Mouse (Mus musculus): ENCODE measurements around the gene Lrrtm3. TPM values are rescaled to one million over a fixed set of nuclear protein-coding genes. Genes with fewer than 3 reads are reported as not detected.

Lrrtm3 gene
- polyA plus RNA-seq, 1 experiment from 2014 or later: 51.7 TPM

DNA sequence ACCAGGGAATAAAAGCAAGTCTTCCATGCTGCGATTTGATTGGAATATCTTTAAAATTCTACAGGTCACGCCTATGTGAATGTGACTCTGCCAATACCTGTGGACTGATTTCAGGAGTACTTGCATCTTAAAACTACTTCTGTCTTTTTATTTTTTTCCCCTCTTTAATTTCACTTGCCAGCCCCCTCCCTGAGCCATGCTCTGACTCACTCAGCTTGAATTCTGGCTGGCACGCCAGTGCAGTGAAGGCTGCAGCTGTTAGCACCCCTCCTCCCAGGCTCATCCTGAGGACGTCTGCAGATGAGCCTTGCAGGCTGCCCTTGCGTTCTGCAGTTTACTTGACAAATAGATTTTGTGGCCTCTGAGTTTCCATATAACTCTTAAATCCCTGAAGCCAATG is 14.1 kb downstream of the Lrrtm3 start:
- Histone ChIP-seq H3K9ac (ENCODE audit: low read depth, low read length) (no peak overlapping the region), H3K36me3 (ENCODE audit: control insufficient read depth, insufficient read depth, low read length) (no peaks in the 10 kb centered on the region), H3K4me1 (ENCODE audit: control insufficient read depth, insufficient read depth, low read length) (peaks cover 13% of the 10 kb centered on the region), H3K27ac (ENCODE audit: low read length) (no peak overlapping the region), H3K4me2 (ENCODE audit: low read length) (peak overlapping the region; percentile 41), H3K4me3 (ENCODE audit: low read depth, low read length) (no peak overlapping the region), H3K27me3 (ENCODE audit: control insufficient read depth, insufficient read depth, low read depth, low read length) (no peaks in the 10 kb centered on the region), H3K9me3 (replicated peaks; ENCODE audit: control insufficient read depth, low read length, poor library complexity, severe bottlenecking) (no peaks in the 10 kb centered on the region)
- WGBS: 35% methylated on average over 5 of the region's 5 CpGs
- ATAC-seq: peak; percentile 75

DNA sequence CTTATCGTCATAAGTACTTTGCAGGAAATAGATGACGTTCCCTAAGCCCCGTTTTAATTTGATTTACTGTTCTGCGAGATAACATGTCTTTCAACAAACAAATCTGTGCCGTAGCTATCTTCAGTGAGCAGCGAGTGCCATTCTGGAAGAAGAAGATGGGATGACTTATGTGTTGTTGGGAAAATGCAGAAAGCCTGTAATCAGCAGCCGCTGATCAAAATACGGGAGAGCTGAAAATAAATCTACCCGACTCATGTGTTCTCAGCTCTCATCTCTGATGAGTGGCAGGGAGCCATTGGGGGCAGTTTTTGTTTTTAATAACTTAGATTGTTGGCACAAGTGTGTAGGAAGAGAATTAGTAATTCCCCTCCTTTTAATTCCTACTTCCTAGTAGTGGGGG is 26.4 kb downstream of the Lrrtm3 start:
- ATAC-seq: no peak
- H3K4me1 ChIP-seq (ENCODE audit: control insufficient read depth, insufficient read depth, low read length): no peaks in the 10 kb centered on the region
- no peaks in the 10 kb centered on the region for H3K9me3 ChIP-seq (replicated peaks; ENCODE audit: control insufficient read depth, low read length, poor library complexity, severe bottlenecking)
- H3K4me3 ChIP-seq (ENCODE audit: low read depth, low read length): no peak overlapping the region
- no peaks in the 10 kb centered on the region for H3K36me3 ChIP-seq (ENCODE audit: control insufficient read depth, insufficient read depth, low read length)
- H3K9ac ChIP-seq (ENCODE audit: low read depth, low read length): no peak overlapping the region
- no peak overlapping the region for H3K4me2 ChIP-seq (ENCODE audit: low read length)
- no peaks in the 10 kb centered on the region for H3K27me3 ChIP-seq (ENCODE audit: control insufficient read depth, insufficient read depth, low read depth, low read length)
- H3K27ac ChIP-seq (ENCODE audit: low read length): no peak overlapping the region
- WGBS: 91% methylated on average over 9 of the region's 9 CpGs

DNA sequence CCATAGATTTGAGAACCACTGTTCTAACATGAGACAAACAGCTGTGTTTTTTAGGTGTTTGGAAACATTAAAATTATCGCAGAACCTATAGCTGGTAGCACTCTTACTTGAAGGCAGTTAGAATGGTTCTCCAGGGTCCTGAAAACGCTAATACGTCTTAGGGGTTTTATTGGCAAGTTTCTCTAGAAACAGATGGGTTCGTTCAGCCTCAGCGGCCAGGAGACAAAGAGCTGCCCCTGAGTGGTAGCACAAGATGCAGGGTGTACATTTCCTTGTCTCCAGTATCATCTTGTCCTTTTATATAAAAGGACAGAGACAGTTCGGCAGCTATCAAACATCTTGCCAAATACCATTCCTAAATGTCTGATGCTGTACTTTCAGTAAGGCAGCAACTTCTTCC is 40.1 kb downstream of the Lrrtm3 start:
- H3K27ac ChIP-seq (ENCODE audit: low read length): no peak overlapping the region
- no peaks in the 10 kb centered on the region for H3K27me3 ChIP-seq (ENCODE audit: control insufficient read depth, insufficient read depth, low read depth, low read length)
- no peak overlapping the region for H3K4me3 ChIP-seq (ENCODE audit: low read depth, low read length)
- H3K4me1 ChIP-seq (ENCODE audit: control insufficient read depth, insufficient read depth, low read length): no peaks in the 10 kb centered on the region
- no peaks in the 10 kb centered on the region for H3K36me3 ChIP-seq (ENCODE audit: control insufficient read depth, insufficient read depth, low read length)
- H3K9me3 ChIP-seq (replicated peaks; ENCODE audit: control insufficient read depth, low read length, poor library complexity, severe bottlenecking): no peaks in the 10 kb centered on the region
- ATAC-seq: no peak
- no peak overlapping the region for H3K9ac ChIP-seq (ENCODE audit: low read depth, low read length)
- H3K4me2 ChIP-seq (ENCODE audit: low read length): no peak overlapping the region
- WGBS: 77% methylated on average over 6 of the region's 6 CpGs

DNA sequence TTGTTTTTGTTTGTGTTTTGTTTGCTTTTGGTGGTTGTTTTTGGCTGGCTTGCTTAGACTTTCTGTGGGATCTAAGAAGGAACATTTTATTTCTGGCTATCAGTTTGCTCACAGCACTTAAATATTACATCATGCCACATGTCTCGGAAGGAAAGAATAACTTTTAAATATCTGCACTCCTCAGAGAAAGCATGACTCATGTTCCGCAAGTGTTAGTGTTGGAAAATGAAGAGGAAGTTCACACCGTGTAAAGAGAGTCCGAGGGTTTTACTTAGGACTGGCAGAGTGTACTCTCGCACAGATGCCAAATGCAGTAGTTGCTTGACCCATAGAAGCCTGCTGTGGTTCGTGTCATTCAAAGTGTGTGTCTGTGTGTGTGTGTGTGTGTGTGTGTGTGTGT is 40.9 kb downstream of the Lrrtm3 start:
- Histone ChIP-seq H3K4me3 (ENCODE audit: low read depth, low read length) (no peak overlapping the region), H3K27me3 (ENCODE audit: control insufficient read depth, insufficient read depth, low read depth, low read length) (no peaks in the 10 kb centered on the region), H3K9me3 (replicated peaks; ENCODE audit: control insufficient read depth, low read length, poor library complexity, severe bottlenecking) (no peaks in the 10 kb centered on the region), H3K36me3 (ENCODE audit: control insufficient read depth, insufficient read depth, low read length) (no peaks in the 10 kb centered on the region), H3K9ac (ENCODE audit: low read depth, low read length) (no peak overlapping the region), H3K27ac (ENCODE audit: low read length) (no peak overlapping the region), H3K4me1 (ENCODE audit: control insufficient read depth, insufficient read depth, low read length) (no peaks in the 10 kb centered on the region), H3K4me2 (ENCODE audit: low read length) (no peak overlapping the region)
- 86% methylated on average over 6 of the region's 6 CpGs for WGBS
- no peak for ATAC-seq

DNA sequence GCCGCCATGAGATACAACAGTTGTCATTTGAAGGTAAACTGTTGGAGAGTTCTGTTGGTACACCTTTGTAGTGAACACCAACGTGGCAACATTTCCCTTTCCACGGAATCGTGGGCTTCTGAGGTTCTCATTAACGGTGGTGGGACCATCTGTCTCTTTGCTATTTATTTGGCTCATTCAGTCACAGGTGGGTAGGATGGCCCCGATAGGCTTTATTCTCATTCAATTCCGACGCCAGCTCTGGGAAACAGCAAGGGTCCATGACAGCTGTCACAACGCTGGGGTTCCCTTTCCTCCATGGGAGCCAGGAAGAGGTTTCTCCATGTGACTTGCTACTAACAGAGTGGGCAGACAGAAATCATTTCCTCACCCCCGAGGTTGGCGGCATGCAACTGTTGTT is 48.2 kb downstream of the Lrrtm3 start:
- no peaks in the 10 kb centered on the region for H3K9me3 ChIP-seq (replicated peaks; ENCODE audit: control insufficient read depth, low read length, poor library complexity, severe bottlenecking)
- no peak overlapping the region for H3K4me3 ChIP-seq (ENCODE audit: low read depth, low read length)
- H3K36me3 ChIP-seq (ENCODE audit: control insufficient read depth, insufficient read depth, low read length): no peaks in the 10 kb centered on the region
- ATAC-seq: no peak
- H3K27me3 ChIP-seq (ENCODE audit: control insufficient read depth, insufficient read depth, low read depth, low read length): no peaks in the 10 kb centered on the region
- H3K27ac ChIP-seq (ENCODE audit: low read length): no peak overlapping the region
- no peak overlapping the region for H3K4me2 ChIP-seq (ENCODE audit: low read length)
- WGBS: 79% methylated on average over 11 of the region's 11 CpGs
- H3K9ac ChIP-seq (ENCODE audit: low read depth, low read length): no peak overlapping the region
- no peaks in the 10 kb centered on the region for H3K4me1 ChIP-seq (ENCODE audit: control insufficient read depth, insufficient read depth, low read length)

DNA sequence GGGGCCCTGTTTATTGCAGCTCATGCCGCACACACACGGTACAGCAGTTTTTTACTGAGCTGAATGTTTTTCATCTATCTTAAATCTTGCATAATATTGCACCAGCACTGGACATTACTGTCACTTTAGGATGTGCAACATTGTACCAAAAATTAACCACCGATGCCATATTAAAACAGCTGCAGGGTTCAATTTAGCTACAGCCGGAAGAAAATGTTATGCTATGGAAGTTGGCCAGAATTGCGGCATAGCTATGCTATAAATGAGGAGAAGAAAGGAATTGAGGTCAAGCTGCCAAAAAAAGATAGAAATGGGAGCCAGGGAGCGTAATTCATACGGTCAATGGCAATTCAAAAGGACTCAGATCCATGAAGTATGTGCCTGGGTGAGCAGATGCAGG is 48.9 kb downstream of the Lrrtm3 start:
- no peak for ATAC-seq
- Histone ChIP-seq H3K27me3 (ENCODE audit: control insufficient read depth, insufficient read depth, low read depth, low read length) (no peaks in the 10 kb centered on the region), H3K9ac (ENCODE audit: low read depth, low read length) (no peak overlapping the region)

DNA sequence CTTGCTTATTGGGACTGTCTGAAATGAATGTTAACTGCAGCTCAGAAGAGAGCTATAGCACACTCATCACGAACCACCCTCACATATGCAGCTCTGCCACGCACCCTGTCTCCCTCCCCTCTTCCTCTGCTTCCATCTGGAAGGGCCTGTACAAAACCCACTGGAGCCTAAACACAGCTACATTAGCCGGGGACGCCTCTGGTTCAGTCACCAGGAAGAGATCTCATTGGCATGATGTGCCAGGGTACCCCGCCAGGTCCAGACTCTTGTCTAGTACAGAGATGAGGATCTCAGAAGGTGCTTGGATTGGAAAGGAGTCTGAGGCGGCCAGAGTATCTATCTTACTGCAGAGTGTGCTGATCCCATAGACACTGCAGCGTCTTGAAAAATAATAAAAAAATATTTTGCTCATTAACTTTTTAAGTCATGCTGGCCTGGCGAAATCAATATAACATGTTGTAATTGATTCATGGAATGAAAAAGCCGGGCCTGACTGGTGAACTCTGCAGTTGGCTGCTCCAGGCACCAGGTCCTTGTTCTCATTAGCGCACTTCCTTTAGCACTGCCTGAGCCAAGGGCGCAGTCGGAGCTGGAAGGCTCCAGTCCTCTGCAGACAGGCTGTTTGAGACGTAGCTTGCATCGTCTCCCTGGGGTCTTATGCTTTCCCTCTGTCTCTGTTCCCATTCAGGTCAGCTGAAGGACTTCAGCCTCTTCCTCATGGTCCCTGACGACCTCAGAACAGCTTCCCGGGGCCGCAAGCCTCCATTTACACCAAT is 50.1 kb downstream of the Lrrtm3 start:
- Histone ChIP-seq H3K4me3 (ENCODE audit: low read depth, low read length) (no peak overlapping the region), H3K4me1 (ENCODE audit: control insufficient read depth, insufficient read depth, low read length) (no peaks in the 10 kb centered on the region), H3K36me3 (ENCODE audit: control insufficient read depth, insufficient read depth, low read length) (no peaks in the 10 kb centered on the region), H3K9ac (ENCODE audit: low read depth, low read length) (no peak overlapping the region), H3K27ac (ENCODE audit: low read length) (no peak overlapping the region), H3K9me3 (replicated peaks; ENCODE audit: control insufficient read depth, low read length, poor library complexity, severe bottlenecking) (no peaks in the 10 kb centered on the region), H3K27me3 (ENCODE audit: control insufficient read depth, insufficient read depth, low read depth, low read length) (no peaks in the 10 kb centered on the region), H3K4me2 (ENCODE audit: low read length) (no peak overlapping the region)
- ATAC-seq: peak; percentile 72
- WGBS: 70% methylated on average over 17 of the region's 17 CpGs

More for the DNA sequence above, 48.9 kb downstream of the Lrrtm3 start:
- WGBS: 89% methylated on average over 7 of the region's 7 CpGs
- H3K4me1 ChIP-seq (ENCODE audit: control insufficient read depth, insufficient read depth, low read length): no peaks in the 10 kb centered on the region
- no peak overlapping the region for H3K4me3 ChIP-seq (ENCODE audit: low read depth, low read length)
- no peaks in the 10 kb centered on the region for H3K9me3 ChIP-seq (replicated peaks; ENCODE audit: control insufficient read depth, low read length, poor library complexity, severe bottlenecking)
- no peak overlapping the region for H3K4me2 ChIP-seq (ENCODE audit: low read length)
- no peak overlapping the region for H3K27ac ChIP-seq (ENCODE audit: low read length)
- H3K36me3 ChIP-seq (ENCODE audit: control insufficient read depth, insufficient read depth, low read length): no peaks in the 10 kb centered on the region

DNA sequence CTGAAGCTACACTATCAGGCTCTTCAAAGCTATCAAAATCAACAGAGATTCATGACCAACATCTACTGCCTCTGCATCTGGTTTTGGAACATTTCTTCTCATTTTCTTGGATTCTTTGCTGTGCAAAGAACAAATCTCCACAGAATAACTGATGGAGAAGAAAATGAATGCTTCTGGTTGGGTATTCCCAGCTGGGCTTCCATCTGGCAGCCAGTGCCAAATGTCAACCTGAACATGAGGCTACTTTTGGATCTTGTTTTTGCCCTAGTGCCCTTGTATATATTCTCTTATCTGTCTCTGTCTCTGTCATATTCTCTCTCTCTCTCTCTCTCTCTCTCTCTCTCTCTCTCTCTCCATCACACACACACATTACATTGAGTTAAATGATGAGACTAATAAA is 59.2 kb downstream of the Lrrtm3 start:
- Histone ChIP-seq H3K4me2 (ENCODE audit: low read length) (no peak overlapping the region), H3K9me3 (replicated peaks; ENCODE audit: control insufficient read depth, low read length, poor library complexity, severe bottlenecking) (no peaks in the 10 kb centered on the region), H3K27ac (ENCODE audit: low read length) (no peak overlapping the region), H3K4me3 (ENCODE audit: low read depth, low read length) (no peak overlapping the region), H3K9ac (ENCODE audit: low read depth, low read length) (no peak overlapping the region), H3K4me1 (ENCODE audit: control insufficient read depth, insufficient read depth, low read length) (no peaks in the 10 kb centered on the region), H3K27me3 (ENCODE audit: control insufficient read depth, insufficient read depth, low read depth, low read length) (no peaks in the 10 kb centered on the region), H3K36me3 (ENCODE audit: control insufficient read depth, insufficient read depth, low read length) (no peaks in the 10 kb centered on the region)
- ATAC-seq: no peak

DNA sequence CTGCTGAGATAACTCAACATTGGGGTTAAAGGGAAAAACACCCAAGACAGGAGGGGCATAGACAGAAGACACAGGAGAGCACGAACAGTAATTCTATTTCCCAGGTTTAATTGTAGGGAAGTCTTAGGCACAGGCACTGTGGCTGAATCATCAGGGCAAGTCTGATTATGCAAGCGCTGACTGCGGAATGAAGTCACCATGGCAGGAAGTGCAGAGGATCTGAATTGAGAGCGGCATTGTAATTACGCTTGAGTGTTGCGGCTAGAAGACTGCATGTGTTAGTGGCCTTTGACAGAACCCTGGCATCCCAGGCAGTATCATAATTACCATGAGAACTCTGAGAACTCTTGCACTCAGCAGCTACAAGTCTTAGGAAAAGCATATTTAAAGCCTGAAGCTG is 66.7 kb downstream of the Lrrtm3 start:
- ATAC-seq: no peak

More for the DNA sequence above, 66.7 kb downstream of the Lrrtm3 start:
- H3K36me3 ChIP-seq (ENCODE audit: control insufficient read depth, insufficient read depth, low read length): no peaks in the 10 kb centered on the region
- H3K27ac ChIP-seq (ENCODE audit: low read length): no peak overlapping the region
- H3K9me3 ChIP-seq (replicated peaks; ENCODE audit: control insufficient read depth, low read length, poor library complexity, severe bottlenecking): no peaks in the 10 kb centered on the region
- H3K4me2 ChIP-seq (ENCODE audit: low read length): no peak overlapping the region
- no peaks in the 10 kb centered on the region for H3K27me3 ChIP-seq (ENCODE audit: control insufficient read depth, insufficient read depth, low read depth, low read length)
- H3K4me1 ChIP-seq (ENCODE audit: control insufficient read depth, insufficient read depth, low read length): no peaks in the 10 kb centered on the region
- WGBS: 66% methylated on average over 6 of the region's 6 CpGs
- no peak overlapping the region for H3K9ac ChIP-seq (ENCODE audit: low read depth, low read length)
- no peak overlapping the region for H3K4me3 ChIP-seq (ENCODE audit: low read depth, low read length)
